Mouse (Mus musculus) ES-CJ7 (cell line): ENCODE measurements around the gene Tlcd1.

Experiments
- DNase-seq: peaks from one replicate; pipeline ENCODE4 v3.0.0; 2011; ENCODE audit warnings: low read depth, low spot score

The Tlcd1 gene

DNA sequence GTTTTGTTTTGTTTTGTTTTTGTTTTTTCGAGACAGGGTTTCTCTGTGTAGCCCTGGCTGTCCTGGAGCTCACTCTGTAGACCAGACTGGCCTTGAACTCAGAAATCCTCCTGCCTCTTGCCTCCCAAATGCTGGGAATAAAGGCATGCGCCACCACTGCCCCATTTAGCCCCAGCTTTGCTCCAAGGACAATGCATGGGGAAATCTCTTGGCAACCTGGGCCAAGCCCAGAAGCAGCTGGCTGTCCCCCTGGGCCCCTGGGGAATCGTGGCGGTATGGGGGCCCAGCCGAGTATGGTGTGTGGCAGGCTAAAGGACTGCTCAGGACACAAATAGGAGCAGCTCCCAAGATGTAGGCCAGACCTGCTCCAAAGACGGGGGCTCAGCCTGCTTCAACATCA lies 27.8 kb downstream of the Tlcd1 start:
- DNase-seq, result no peak

DNA sequence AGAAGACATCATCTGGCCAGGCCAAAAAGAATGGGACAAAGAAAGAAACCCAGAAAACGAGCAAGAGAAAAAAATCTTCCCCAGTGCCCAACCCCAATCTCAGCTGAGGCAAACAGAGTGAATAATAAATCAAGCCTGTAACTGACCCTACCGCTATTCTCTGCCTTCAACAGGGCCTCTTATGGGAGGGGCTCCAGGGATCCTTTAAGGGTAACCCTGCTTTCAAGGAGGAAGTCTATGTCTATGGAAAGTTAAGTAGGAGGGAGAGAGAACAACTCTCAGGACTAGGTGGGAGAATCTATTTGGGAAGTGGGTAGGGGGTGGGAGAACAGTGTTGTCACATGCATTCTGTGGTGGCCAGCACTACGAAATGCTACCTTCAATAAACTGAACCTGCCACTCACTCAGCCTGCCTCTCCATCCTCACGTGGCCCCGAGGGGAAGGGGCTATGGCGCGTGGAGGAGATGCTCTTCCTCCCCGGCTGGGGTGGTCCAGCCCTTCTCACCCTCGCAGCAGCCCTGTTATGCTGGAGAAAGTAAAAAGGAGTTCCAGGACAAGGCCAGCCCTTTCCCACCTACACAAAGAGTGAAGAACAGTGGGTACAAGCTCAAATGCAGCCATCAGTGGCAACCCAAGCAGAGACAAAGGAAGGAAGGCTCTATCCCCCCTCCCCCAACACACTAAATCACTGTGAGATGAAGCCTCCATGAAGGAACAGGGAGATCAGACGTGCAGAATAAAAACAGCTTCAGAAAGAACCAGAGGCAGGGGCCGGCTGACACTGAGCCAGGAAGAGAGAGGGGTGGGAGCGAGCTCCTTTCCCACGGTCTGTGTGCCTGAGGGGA lies 29.1 kb downstream of the Tlcd1 start:
- DNase-seq, result no peak

DNA sequence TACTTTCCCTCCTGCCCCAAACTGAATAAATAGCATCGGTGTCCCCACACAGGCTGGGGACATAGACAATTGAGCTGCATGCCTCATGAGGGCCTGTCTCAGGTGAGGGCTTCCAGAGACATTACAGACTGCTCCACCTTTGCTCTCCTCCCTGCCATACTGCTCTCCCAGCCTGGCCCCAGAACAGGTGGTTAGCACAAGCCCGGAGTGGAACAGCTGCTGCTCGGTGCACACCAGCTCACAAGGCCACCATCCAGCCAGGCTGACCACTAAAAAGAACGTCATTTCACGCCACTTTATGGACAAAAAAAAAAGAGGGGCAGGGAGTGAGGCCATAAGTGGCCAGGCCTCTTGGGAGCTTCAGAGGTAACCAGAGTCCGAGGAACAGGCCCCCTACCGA lies 30.7 kb downstream of the Tlcd1 start:
- DNase-seq, result no peak

DNA sequence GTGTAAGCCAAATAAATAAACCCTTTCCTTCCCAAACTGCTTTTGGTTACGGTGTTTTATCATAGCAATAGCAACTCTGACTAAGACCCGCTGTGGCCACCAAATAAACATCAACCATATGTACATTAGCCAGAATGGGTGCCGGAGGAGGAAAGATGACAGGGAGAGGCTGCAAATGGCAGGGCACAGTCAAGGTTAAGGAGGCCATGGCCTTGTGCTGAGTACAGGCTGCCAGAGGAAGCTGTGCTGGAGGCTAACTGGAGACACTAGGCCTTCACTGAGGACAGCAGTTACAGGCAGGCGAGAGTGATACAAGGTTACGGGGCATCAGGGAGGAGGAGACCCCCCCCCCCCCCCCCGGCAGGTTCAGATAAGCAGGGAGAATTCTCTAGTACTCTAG lies 33.4 kb downstream of the Tlcd1 start:
- no peak for DNase-seq

DNA sequence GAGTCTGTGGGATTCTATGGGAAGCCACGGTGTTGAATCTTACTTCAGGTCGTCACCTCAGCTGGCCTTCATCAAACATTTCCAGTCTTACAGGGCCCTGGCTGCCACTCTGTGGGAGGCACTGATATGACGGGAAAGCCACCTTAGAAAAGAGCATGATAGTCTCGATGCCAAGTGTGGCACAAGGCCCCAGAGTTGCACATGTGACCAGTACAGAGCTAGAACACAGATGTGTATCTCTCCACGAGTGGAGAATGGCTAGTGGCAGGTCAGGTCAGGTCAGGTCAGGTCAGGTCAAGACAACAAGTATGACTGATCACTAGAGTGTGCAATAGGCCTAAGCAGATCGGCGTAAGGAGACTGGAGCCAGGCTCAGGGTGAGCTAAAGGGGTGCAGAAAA lies 34.1 kb downstream of the Tlcd1 start:
- no peak for DNase-seq

DNA sequence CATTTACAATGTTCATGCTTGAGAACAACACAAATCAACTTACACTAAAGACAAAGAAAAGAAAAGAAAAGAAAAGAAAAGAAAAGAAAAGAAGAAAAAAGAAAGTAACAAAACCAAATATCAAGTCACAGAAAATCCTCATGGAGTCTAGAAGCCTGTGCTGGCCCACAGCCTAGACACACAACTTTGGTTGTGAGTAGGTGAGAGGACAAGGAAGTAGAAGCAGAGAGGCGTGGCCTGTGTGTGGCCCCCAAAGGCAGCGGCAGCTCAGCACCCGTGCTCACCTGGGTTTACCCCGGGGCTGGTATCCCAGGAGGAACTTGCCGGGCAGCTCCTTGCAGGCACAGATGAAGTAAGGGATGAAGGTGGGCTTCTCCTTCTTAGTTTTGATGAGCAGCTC lies 35.0 kb downstream of the Tlcd1 start:
- no peak for DNase-seq

DNA sequence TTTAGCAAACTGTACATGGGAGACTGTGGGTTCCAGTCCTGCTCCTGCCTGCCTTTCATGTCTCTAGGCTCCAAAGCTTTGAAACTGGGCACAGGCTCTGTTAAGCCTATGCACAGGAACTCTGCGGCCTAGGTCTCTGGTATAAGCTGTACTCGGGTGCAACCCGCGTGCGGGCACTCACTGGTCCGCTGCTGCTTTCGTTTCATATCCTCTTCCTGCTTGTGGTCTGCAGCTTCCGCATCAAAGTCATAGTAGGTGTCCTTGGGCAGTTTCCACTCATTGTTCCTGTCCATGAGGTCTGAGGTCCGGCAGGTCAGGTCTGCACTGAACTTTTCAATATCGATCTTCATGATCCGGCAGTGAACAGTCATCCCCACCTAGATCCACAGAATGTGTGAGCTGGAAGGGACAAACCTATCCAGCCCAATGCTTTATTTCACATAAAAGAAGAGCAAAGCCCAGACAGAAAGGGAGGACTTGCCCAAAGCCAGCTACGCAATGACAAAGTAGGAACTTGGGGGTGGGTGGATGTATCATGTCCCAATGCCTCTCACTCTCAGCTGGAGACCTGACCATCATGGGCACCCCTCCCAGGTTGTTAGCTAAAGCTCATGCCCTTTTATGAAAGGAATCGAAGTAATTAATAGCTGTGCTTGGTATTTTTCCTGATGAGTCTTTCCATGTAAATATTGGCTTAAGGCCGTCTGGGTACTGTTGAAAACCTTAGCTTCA lies 36.7 kb downstream of the Tlcd1 start:
- DNase-seq, result no peak

DNA sequence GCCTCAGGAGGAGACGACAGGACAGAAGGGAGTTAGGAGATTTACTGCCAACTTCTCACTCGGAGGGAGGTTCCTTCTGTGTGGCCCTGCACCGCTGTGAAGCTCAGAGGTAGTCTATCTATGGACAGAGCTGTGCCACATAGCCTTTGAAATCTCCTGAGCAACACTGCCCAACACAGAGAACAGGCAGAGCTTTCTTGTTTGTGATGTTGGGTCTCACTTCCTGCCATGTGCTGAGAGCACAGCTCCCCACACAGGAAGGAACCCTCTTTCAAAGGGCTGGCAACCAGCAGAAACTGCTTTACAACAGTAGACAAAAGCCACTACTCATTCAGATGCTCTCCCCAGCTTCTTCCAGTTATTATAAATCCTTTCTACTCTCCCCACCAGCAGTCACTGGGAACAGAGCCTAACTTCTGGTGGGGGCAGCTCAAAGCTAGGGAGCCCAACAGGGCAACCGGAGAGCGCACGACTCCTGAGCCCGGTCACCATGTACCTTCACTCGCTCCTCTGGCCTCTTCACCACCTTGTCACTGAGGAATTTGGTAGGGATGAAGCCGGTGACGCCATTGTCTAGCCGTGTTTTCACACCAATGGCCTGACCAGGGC lies 39.3 kb downstream of the Tlcd1 start:
- no peak for DNase-seq

DNA sequence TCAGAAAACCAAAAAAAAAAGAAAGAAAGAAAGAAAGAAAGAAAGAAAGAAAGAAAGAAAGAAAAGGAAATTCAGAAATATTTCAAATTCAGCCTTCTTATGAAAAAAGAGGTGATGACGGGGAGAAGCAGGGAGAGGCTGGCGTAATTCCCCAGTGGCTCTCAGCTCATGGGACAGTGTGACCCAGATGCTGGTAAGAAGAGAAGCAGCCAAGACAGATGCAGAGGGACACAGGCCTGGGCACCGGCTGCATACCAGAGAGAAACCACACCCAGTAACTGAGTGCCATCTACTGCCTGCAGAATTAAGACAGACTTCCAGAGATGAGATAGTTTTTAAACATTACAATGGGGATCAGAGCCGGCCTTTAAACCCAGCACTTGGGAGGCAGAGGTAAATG lies 47.1 kb downstream of the Tlcd1 start:
- no peak for DNase-seq
